Mouse (Mus musculus) liver, embryonic 13.5 days (tissue): ENCODE results near the gene Ccdc40. TPM values are rescaled to one million over a fixed set of nuclear protein-coding genes. Genes with fewer than 3 reads are reported as not detected.
"Not testable (repeated sequence)": the region's sequence is repeated elsewhere in the genome, so short reads cannot be mapped to it uniquely, and the experiment has no call there.

Source experiments
- ATAC-seq: fragments of 200-750 bp; cut with Nextera tagmentation; 2 replicates; pipeline ENCODE4 v1.8.0; 2017; ENCODE audit warnings: low read depth, mild to moderate bottlenecking, moderate number of reproducible peaks, moderate library complexity
- DNase-seq: peaks from one replicate; pipeline ENCODE4 v3.0.0; 2022
- H3K27ac ChIP-seq: fragments of 300-500 bp; sonication (generic); 2 replicates; pipeline ENCODE4 v1.5.1; 2015; ENCODE audit warnings: moderate library complexity, mild to moderate bottlenecking, inconsistent platforms
- H3K27me3 ChIP-seq: fragments of 300-500 bp; sonication (generic); 2 replicates; pipeline ENCODE4 v1.6.1; 2015; ENCODE audit warnings: mild to moderate bottlenecking, inconsistent platforms
- H3K36me3 ChIP-seq: fragments of 300-500 bp; sonication (generic); 2 replicates; pipeline ENCODE4 v1.6.1; 2015; ENCODE audit warnings: mild to moderate bottlenecking, inconsistent platforms
- H3K4me1 ChIP-seq: fragments of 300-500 bp; sonication (generic); replicated peaks from 2 replicates; pipeline ENCODE4 v1.6.1; 2015; ENCODE audit warnings: inconsistent platforms
- H3K4me2 ChIP-seq: fragments of 300-500 bp; sonication (generic); 2 replicates; pipeline ENCODE4 v1.6.1; 2015; ENCODE audit warnings: inconsistent platforms, mild to moderate bottlenecking, moderate library complexity
- H3K4me3 ChIP-seq: fragments of 300-500 bp; sonication (generic); replicated peaks from 2 replicates; pipeline ENCODE4 v1.5.1; 2015; ENCODE audit warnings: mild to moderate bottlenecking, inconsistent platforms
- H3K9ac ChIP-seq: fragments of 300-500 bp; sonication (generic); 2 replicates; pipeline ENCODE4 v1.6.1; 2015; ENCODE audit warnings: mild to moderate bottlenecking, inconsistent platforms
- H3K9me3 ChIP-seq: fragments of 300-500 bp; sonication (generic); replicated peaks from 2 replicates; pipeline ENCODE4 v1.6.1; 2016; ENCODE audit warnings: inconsistent platforms
- WGBS: fragments of 180-500 bp; shearing (Covaris S2); methylation state at CpG from one replicate; pipeline ENCODE4 v1.1.7; 2015; ENCODE audit not compliant: insufficient replicate concordance; 5-methylcytosine and 5-hydroxymethylcytosine counted together
- polyA plus RNA-seq: library from polyadenylated mRNA; unstranded; fragments of >200 nt; fragmentation: Nextera tagmentation; extraction: Ambion mirVana; gene quantifications from 2 replicates; pipeline ENCODE4 v1.2.1, GENCODE M21; 2015

Ccdc40 gene
- polyA plus RNA-seq, 1 experiment from 2014 or later, result 1.4 TPM

DNA sequence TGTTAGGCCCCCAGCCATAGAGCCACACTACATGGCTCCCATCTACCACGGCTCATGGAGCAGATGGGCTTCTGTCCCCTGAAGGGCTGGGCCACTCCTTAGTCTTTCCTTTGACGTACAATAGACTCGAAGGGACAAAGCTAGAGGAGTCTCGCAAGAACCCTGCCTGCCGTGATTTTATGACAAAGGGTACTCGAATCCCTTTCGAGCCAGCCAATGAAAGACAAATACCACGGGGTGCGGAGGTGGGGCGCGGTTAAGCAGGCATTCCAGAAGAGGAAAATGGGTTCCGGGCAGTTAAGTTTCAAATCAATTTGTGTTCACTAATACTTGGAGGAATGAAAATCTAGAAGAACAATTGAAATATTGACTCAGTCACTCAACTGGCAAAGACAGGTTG, 11.1 kb downstream of the Ccdc40 start:
- Histone ChIP-seq H3K4me3 (no peak overlapping the region), H3K4me1 (peaks cover 14% of the 10 kb centered on the region), H3K9me3 (no peaks in the 10 kb centered on the region), H3K36me3 (no peaks in the 10 kb centered on the region), H3K27me3 (no peaks in the 10 kb centered on the region), H3K4me2 (no peak overlapping the region), H3K9ac (no peak overlapping the region), H3K27ac (no peak overlapping the region)
- no peak for DNase-seq
- 83% methylated on average over 12 of the region's 12 CpGs for WGBS
- no peak for ATAC-seq

DNA sequence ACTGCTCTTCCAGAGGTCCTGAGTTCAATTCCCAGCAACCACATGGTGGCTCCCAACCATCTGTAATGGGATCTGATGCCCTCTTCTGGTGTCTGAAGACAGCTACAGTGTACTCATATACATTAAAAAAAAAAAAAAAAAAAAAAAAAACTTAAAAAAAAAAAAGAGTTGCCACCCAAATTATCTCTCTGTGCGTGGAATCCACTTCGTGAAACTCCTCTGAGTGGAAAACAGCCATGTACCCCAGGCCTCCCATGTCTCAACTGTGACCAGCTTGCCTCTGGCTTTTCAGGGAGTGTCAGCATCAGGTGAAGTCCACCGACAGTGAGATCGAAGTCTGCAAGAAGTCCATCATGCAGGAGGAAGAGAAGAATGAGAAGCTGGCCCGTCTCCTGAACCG, 17.2 kb downstream of the Ccdc40 start:
- H3K4me1 ChIP-seq, H3K36me3 ChIP-seq, H3K4me2 ChIP-seq, H3K9me3 ChIP-seq, H3K27ac ChIP-seq, DNase-seq, H3K9ac ChIP-seq, H3K4me3 ChIP-seq, H3K27me3 ChIP-seq, ATAC-seq: not testable (repeated sequence)
- WGBS, result 67% methylated on average over 6 of the region's 6 CpGs

DNA sequence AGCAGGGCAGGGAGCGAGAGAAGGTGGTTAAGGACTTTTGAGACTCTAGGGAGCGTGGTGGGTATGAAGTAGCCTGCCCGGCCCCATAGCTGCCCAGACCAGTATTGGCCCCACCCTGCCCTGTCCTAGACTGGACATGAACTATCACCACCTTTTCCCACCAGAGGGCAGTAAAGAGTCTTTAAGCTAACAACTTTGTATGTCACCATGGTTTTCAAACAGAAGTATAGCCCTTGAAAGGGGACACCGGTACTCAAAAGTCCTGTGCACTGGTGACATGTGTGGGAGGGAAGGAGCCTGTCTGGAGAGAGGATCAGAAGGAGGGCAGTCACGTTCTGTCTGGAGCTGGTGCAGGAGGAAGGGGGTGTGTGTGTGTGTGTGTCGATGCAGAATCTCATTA, 20.6 kb downstream of the Ccdc40 start:
- ATAC-seq (peak; percentile 43; the same call in 1 of the 2 replicates), DNase-seq (peak; percentile 45)
- H3K27me3 ChIP-seq, result no peaks in the 10 kb centered on the region
- peaks cover 28% of the 10 kb centered on the region for H3K4me1 ChIP-seq
- H3K27ac ChIP-seq, result no peak overlapping the region
- no peak overlapping the region for H3K4me2 ChIP-seq
- 22% methylated on average over 6 of the region's 6 CpGs for WGBS
- H3K4me3 ChIP-seq, result no peak overlapping the region
- no peaks in the 10 kb centered on the region for H3K9me3 ChIP-seq
- no peaks in the 10 kb centered on the region for H3K36me3 ChIP-seq
- no peak overlapping the region for H3K9ac ChIP-seq

DNA sequence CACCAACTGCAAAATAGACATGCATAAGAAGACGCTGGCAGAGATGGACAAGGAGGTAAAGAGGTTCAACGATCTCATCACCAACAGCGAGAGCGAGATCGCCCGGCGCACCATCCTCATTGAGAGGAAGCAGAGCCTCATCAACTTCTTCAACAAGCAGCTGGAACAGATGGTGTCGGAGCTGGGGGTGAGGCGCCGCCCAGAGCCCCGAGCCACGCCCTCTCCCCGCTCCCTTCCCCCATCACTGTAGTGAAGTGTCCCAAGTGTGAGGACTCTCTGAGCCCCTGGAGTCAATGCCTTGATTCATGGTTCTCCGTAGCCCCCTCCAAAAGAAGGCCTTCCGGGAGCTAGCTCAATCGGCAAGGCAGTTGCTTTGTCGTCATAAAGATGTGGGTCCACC, 22.6 kb downstream of the Ccdc40 start:
- H3K27me3 ChIP-seq, result no peaks in the 10 kb centered on the region
- WGBS, result 31% methylated on average over 17 of the region's 17 CpGs

DNA sequence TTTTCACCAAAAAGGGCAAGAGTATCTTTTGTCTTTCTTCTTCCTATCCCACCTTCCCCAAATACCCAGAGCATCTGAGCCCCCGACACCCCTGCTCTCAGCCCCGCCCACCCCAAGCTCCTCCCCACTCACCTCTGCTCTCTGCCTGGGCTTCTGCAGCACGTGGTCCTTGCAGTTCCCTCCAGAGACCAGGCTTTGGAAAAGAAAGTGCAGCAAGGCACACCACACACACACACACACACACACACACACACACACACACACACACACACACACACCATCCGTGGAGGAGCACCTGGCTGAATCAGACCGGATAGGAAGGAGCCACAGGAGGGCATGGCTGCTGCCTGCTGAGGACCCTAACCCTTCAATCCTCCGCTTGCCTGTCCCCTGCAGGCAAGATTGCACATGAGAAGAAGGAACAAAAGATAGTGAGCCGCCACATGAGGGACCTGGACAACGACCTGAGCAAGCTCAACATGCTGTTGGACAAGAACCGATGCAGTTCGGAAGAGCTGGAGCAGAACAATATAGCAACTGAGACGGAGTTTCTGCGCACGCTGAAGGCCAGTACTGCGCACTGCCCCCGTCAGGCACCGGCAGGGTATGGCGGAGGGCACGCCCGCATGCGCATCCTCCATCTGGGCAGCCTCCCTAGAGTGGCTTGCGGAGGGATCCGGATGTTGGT, 24.6 kb downstream of the Ccdc40 start:
- peak; percentile 36 for DNase-seq
- H3K4me3 ChIP-seq, result 0 out of 2 replicates have a peak overlapping the region, but pooled peaks have one; percentile 16
- H3K9me3 ChIP-seq, result no peaks in the 10 kb centered on the region
- H3K36me3 ChIP-seq, result no peaks in the 10 kb centered on the region
- peak; percentile 64 for ATAC-seq
- H3K27ac ChIP-seq, result no peak overlapping the region
- 7% methylated on average over 22 of the region's 22 CpGs for WGBS
- peak overlapping the region; percentile 51; the same call in 1 of the 2 replicates for H3K9ac ChIP-seq
- H3K27me3 ChIP-seq, result no peaks in the 10 kb centered on the region
- H3K4me1 ChIP-seq, result peaks cover 30% of the 10 kb centered on the region
- peak overlapping the region; percentile 59 for H3K4me2 ChIP-seq

More for the DNA sequence above, 22.6 kb downstream of the Ccdc40 start:
- no peak overlapping the region for H3K4me2 ChIP-seq
- peaks cover 28% of the 10 kb centered on the region for H3K4me1 ChIP-seq
- DNase-seq, result no peak
- H3K36me3 ChIP-seq, result no peaks in the 10 kb centered on the region
- H3K4me3 ChIP-seq, result no peak overlapping the region
- H3K27ac ChIP-seq, result no peak overlapping the region
- H3K9me3 ChIP-seq, result no peaks in the 10 kb centered on the region
- ATAC-seq, result no peak
- no peak overlapping the region for H3K9ac ChIP-seq

DNA sequence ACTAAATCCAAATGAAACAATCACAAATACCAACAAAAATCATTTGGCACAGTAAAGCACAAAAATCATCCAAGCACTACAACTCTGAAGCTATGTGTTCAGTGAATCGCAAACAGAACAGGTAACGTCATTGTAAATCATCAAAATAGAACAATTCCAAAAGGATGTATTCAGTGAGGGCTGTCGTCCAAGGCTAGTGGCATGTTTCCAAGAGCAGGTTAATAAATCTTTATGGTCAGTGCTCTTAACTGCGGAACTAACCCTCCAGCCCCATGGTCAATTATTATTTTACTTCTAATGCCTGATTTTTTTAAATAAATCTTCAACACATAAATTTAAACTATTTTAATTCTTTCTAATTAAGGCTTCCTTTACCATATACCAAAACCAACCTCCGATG, 28.2 kb downstream of the Ccdc40 start:
- not testable (repeated sequence) for H3K36me3 ChIP-seq, ATAC-seq, H3K4me3 ChIP-seq, H3K27me3 ChIP-seq, H3K9me3 ChIP-seq, H3K27ac ChIP-seq, H3K4me2 ChIP-seq, H3K9ac ChIP-seq, DNase-seq
- H3K4me1 ChIP-seq, result peaks cover 25% of the 10 kb centered on the region
- 78% methylated on average over 5 of the region's 5 CpGs for WGBS

DNA sequence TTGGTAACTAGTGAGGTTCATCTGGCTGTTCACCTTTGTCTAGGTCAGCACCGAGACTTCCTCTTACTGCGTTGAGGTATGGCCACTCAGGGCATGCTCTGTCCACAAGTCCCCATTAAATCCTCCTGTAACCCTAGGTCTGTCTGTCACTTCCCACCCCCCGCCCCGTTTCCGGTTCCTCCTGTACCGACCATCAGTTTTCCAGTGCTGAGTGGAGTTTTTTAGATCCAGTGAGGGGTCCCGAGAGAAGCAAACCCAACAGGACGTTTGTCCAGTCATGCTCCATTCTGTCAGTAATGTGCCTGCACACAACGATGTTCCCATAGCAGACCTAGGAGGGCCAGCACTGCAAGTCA, 29.8 kb downstream of the Ccdc40 start:
- H3K27ac ChIP-seq, result no peak overlapping the region
- peak overlapping the region; percentile 58 for H3K4me2 ChIP-seq
- DNase-seq (no peak), ATAC-seq (no peak)
- H3K36me3 ChIP-seq, result no peaks in the 10 kb centered on the region
- H3K4me3 ChIP-seq, result peak overlapping the region; percentile 38
- H3K9me3 ChIP-seq, result no peaks in the 10 kb centered on the region
- 49% methylated on average over 9 of the region's 9 CpGs for WGBS
- H3K27me3 ChIP-seq, result no peaks in the 10 kb centered on the region
- peaks cover 14% of the 10 kb centered on the region for H3K4me1 ChIP-seq
- no peak overlapping the region for H3K9ac ChIP-seq

DNA sequence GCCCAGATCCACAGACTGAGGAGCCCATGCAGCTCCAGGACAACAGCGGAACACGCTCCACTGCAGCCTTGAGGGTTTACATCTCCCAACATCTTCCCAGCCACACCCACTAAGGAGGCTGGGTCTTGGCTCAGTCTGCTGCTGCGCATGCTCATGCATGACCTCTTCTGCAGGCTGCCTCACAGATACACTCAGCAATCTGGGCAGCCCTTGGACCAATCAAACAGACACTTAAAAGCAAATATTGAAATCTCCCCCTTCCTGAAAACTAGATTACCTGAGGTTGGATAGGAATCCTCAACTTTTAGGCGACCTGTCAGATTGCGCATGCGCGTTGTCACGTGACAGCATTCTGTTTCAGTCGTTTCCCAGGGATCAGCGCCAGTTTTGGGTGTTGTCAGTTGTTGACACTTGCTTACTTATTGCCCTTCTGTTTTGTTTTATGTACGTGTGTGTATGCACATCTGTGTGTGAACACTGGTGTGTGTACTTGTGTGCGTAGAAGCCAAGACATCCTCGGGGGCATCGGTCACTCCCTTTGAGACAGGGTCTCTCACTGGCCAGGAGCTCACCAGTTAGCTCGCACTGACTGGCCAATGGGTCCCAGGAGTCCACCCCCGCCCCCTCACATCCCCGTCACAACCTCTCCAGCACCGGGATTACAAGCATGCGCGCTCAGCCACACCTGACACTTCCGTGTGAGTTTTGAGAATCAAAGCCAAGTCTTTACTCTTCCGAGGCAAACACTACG, 30.4 kb downstream of the Ccdc40 start:
- peak overlapping the region; percentile 29; the same call in 1 of the 2 replicates for H3K27ac ChIP-seq
- DNase-seq, result peak; percentile 65
- H3K27me3 ChIP-seq, result no peaks in the 10 kb centered on the region
- ATAC-seq, result peak; percentile 73
- H3K9ac ChIP-seq, result 0 out of 2 replicates have a peak overlapping the region, but pooled peaks have one; percentile 13
- 53% methylated on average over 23 of the region's 23 CpGs for WGBS
- peak overlapping the region; percentile 38 for H3K4me3 ChIP-seq
- peak overlapping the region; percentile 58 for H3K4me2 ChIP-seq
- H3K36me3 ChIP-seq, result no peaks in the 10 kb centered on the region
- peaks cover 10% of the 10 kb centered on the region; the same call in 1 of the 2 replicates for H3K4me1 ChIP-seq
- no peaks in the 10 kb centered on the region for H3K9me3 ChIP-seq

DNA sequence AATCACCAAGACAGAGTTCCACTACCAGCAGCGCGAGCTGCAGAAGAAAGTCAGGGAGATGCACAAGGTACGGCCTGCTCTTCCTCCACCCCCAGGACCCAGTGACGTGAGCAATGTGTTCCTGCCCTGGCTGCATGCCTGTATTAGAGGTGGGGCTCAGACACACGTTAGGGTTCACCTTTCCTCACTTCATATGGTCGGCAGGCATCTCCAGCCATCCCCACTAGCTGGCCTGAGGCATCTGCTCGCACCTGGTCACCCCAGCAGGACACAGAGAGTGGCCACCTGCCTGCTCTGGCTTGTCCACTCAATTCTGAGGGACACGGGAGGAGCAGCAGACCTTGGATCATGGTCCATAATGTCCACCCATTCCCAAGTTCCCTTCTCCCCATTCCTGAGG, 31.6 kb downstream of the Ccdc40 start:
- Histone ChIP-seq H3K4me3 (no peak overlapping the region), H3K4me2 (no peak overlapping the region), H3K36me3 (no peaks in the 10 kb centered on the region), H3K4me1 (peaks cover 10% of the 10 kb centered on the region; the same call in 1 of the 2 replicates), H3K9me3 (no peaks in the 10 kb centered on the region), H3K27ac (no peak overlapping the region), H3K9ac (no peak overlapping the region), H3K27me3 (no peaks in the 10 kb centered on the region)
- no peak for DNase-seq
- ATAC-seq, result no peak
- WGBS, result 65% methylated on average over 8 of the region's 8 CpGs

DNA sequence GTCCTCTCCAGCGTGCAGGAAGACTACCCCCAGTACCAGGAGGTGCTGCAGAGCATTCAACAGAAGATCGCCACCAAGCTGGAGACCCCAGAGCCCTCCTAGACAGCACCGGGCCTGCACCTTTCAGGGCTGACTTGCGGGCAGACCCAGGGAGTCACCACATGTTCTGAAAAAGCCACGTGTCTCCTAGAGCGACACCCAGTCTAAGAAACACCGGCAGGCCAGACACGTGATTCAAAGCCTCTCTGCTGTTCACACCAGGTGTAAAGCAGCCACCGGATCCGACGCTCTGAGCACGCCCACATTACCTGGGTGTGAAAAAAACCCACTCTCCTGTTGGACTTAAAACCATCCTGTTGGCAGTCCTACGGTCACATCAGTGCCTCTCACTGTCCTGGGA, 36.0 kb downstream of the Ccdc40 start:
- no peak overlapping the region for H3K4me2 ChIP-seq
- no peaks in the 10 kb centered on the region for H3K9me3 ChIP-seq
- H3K27ac ChIP-seq, result no peak overlapping the region
- DNase-seq (no peak), ATAC-seq (no peak)
- H3K27me3 ChIP-seq, result no peaks in the 10 kb centered on the region
- H3K36me3 ChIP-seq, result no peaks in the 10 kb centered on the region
- H3K4me1 ChIP-seq, result peaks cover 28% of the 10 kb centered on the region
- H3K4me3 ChIP-seq, result no peak overlapping the region
- no peak overlapping the region for H3K9ac ChIP-seq
- WGBS, result 80% methylated on average over 13 of the region's 13 CpGs

DNA sequence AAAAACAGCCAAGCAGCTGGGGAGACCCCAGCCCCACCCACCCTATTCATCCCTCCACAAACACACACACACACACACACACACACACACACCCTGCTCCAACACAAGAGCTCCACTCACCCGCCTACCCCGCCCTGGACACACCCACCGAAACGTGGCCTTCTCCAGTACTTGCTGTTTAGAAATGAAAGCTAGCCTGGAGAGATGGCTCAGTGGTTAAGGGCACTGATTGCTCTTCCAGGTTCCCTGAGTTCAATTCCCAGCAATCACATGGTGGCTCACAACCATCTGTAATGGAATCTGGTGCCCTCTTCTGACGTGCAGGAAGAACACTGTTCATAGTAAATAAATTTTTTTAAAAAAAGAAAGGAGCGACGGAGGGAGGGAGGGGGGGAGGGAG, 37.4 kb downstream of the Ccdc40 start:
- no peak for ATAC-seq
- 45% methylated on average over 7 of the region's 7 CpGs for WGBS
- H3K9ac ChIP-seq, result no peak overlapping the region

More for the DNA sequence above, 37.4 kb downstream of the Ccdc40 start:
- Histone ChIP-seq H3K27me3 (no peaks in the 10 kb centered on the region), H3K4me2 (no peak overlapping the region), H3K4me1 (peaks cover 33% of the 10 kb centered on the region), H3K27ac (no peak overlapping the region), H3K9me3 (no peaks in the 10 kb centered on the region), H3K4me3 (no peak overlapping the region), H3K36me3 (peaks cover 7% of the 10 kb centered on the region)
- no peak for DNase-seq
